Mouse (Mus musculus) adrenal gland (tissue): ENCODE data around the gene Hcar1.

ENCODE experiments used
- intact Hi-C: fragments of 180-260 bp; cut with DNase I; formaldehyde crosslinking; loops from one replicate; pipeline ENCODE4 v1.15.1; 2025

Hcar1 gene

DNA sequence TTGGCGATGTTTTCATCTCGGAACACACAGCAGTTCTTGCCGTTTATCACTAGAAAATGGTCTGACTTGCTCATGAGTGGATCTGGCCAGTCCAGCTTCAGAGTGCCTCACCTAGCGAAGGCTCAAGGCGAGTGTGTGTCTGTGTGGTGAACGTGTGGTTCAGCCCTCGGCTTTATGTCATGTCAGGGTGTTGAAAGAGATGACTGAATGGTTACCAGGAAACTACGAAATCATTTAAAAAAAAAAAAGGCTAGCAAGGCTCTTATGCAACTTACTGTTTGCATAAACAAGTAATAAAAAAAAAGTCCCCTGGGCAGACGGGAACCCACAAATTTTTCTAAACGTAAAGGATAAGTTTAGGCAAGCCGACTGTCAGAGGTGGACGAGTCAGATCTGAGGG is 14.5 kb downstream of the Hcar1 start, which contains the start of gene Hcar2:
Hcar2 (minus strand) TSS at position 135 of the 400 bp plus-strand sequence.
- intact Hi-C loops, result no loop called here

DNA sequence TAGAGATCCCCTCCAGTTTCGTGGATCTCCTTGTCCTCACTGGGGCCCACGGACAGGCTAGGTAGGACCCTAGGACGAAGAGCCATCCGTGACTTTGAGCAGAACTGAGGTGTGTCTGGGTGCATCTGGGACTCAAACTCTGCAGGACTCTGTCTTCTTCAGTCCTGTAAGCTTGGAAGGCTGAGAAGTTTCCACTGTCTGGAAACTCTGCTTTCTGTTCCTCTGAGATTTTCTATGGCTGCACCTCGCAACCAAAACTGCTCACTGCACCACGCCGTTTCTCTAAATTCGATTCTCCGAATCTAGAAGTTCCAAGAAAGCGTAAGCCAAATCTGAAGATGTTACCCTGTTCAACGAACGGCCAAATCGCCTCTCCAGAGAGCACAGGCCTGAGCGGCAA is 15.9 kb downstream of the Hcar1 start:
- intact Hi-C loops, result no loop called here

GRCm38 (mm10) chr5:123862374-123863350 is 17.2 kb downstream of the Hcar1 start:
- intact Hi-C loops, result no loop called here

DNA sequence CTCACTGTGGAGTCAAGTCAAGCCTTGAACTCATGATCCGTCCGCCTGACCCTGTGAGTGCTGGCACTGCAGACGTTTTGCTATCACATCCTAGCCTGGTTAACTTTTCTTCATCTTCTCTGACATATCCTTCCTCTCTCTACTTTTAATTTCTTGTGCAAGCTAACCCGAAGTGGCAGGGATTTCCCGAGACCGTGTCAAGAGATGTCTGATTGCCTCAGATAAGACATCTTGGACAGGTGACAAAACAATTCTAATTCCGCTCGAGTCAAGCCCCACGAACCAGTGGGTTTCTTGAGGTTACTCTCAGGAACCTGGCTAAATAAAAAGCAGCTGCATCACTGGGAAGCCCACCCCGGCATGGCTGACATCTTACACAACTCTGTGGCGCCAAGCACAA is 21.0 kb downstream of the Hcar1 start:
- intact Hi-C loops, result no loop called here

GRCm38 (mm10) chr5:123854511-123854910 is 25.3 kb downstream of the Hcar1 start:
- intact Hi-C loops, result no loop called here

- intact Hi-C loops, result no loop called here
Observed at GRCm38 (mm10) chr5:123853877-123854504, 25.8 kb downstream of the Hcar1 start.

GRCm38 (mm10) chr5:123851398-123851797 is 28.4 kb downstream of the Hcar1 start:
- intact Hi-C loops, result no loop called here

- intact Hi-C loops, result no loop called here
Observed at GRCm38 (mm10) chr5:123844316-123844715, 35.5 kb downstream of the Hcar1 start.

DNA sequence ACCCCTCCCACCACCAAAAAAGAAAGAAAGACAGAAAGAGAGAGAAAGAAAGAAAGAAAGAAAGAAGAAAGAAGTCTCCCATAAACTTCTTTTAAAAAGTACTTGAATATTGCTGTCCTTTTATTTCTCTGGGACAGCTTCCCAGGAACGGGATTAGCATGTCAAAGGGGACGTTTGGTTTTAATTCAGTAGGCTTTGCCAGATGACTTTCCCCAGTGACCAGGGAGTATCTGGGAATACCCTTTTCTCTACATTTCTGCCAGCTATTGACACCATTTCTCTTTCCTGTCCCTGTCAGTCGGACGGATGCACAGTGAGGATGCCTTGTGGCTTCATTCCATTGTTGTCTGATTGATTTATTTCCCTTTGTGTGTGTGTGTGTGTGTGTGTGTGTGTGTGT is 36.0 kb downstream of the Hcar1 start:
- intact Hi-C loops, result no loop called here

DNA sequence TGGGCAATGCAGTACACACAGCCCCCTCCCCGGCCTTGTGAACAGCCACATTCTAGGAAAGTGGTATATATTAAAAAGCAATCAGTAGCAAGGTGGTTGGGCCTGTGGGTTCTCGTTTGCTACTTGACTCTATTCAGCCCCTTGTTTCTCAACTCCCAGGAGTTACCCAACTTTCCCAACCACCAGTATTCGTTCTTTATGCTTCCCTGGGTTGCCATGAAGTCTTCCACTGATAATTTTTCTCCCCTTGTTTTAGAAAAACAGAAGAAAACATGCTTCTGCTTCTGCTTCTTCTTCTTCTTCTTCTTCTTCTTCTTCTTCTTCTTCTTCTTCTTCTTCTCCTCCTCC is 36.9 kb downstream of the Hcar1 start:
- intact Hi-C loops, result no loop called here

DNA sequence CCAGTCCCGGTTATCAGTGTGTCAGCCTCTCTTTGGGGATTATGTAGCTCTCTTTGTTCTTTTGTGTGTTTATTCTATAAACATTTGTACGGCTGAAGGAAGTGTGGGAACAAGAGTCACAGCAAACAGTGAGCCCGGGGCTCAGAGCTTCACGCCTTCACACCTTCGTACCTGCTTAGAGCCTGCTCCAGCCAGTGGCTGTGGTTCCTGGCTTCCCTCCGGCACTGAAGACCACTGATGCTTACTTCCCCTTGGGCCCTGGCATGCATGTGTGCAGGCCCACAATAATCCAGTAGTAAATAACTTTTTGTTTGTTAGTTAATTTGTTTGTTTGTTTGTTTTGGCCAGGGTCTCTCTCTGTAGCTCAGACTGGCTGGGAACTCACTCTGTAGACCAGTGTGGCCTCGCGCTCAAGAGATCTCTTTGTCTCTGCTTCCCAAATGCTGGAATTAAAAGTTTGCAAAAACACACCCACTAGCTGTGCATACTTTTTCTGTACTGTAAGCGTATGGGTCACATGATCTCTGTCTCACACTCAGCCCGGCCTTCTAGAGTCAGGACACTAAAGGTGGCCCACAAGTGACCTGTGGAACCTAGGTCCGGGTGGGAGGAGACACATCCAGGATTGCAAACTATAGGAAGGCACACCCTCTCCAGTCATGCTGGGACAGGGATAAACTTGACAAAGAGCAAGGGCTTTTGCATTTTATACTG is 37.4 kb downstream of the Hcar1 start:
- intact Hi-C loops, result no loop called here

- intact Hi-C loops, result no loop called here
Observed at GRCm38 (mm10) chr5:123837371-123837770, 42.4 kb downstream of the Hcar1 start.

- intact Hi-C loops, result no loop called here
Observed at GRCm38 (mm10) chr5:123834836-123835235, 45.0 kb downstream of the Hcar1 start.

GRCm38 (mm10) chr5:123832309-123832708 is 47.5 kb downstream of the Hcar1 start:
- intact Hi-C loops, result no loop called here

- intact Hi-C loops, result loop anchor here (5.0 to 10.0 kb wide), 2 partner anchors 80 to 167 kb away; partner anchors contain the start of gene Denr
Observed at GRCm38 (mm10) chr5:123827659-123828091, 52.1 kb downstream of the Hcar1 start.
